Mouse (Mus musculus) lung, embryonic 14.5 days (tissue): ENCODE data around the gene Gapt. TPM values are rescaled to one million over a fixed set of nuclear protein-coding genes. Genes with fewer than 3 reads are reported as not detected.

Experiments used
- ATAC-seq: fragments of 200-750 bp; cut with Nextera tagmentation; 2 replicates; pipeline ENCODE4 v1.8.0; 2017; ENCODE audit warnings: mild to moderate bottlenecking, moderate TSS enrichment, moderate library complexity; ENCODE audit not compliant: insufficient read depth
- DNase-seq: peaks from one replicate; pipeline ENCODE4 v3.0.0-alpha.2; 2015
- H3K27ac ChIP-seq: fragments of 300-500 bp; sonication (generic); 2 replicates; pipeline ENCODE4 v1.5.1; 2014; ENCODE audit warnings: low read depth, mild to moderate bottlenecking, moderate library complexity
- H3K27me3 ChIP-seq: fragments of 300-500 bp; sonication (generic); 2 replicates; pipeline ENCODE4 v1.6.1; 2014; ENCODE audit warnings: low read length, control low read depth; ENCODE audit not compliant: insufficient read depth
- H3K36me3 ChIP-seq: fragments of 300-500 bp; sonication (generic); 2 replicates; pipeline ENCODE4 v1.6.1; 2014; ENCODE audit warnings: control low read depth; ENCODE audit not compliant: insufficient read depth
- H3K4me1 ChIP-seq: fragments of 300-500 bp; sonication (generic); 2 replicates; pipeline ENCODE4 v1.6.1; 2014; ENCODE audit warnings: antibody characterized with exemption, control low read depth; ENCODE audit not compliant: insufficient read depth
- H3K4me2 ChIP-seq: fragments of 300-500 bp; sonication (generic); 2 replicates; pipeline ENCODE4 v1.6.1; 2014; ENCODE audit warnings: mild to moderate bottlenecking
- H3K4me3 ChIP-seq: fragments of 300-500 bp; sonication (generic); 2 replicates; pipeline ENCODE4 v1.5.1; 2014; ENCODE audit warnings: low read depth, low read length
- H3K9ac ChIP-seq: fragments of 300-500 bp; sonication (generic); 2 replicates; pipeline ENCODE4 v1.6.1; 2014
- H3K9me3 ChIP-seq: fragments of 300-500 bp; sonication (generic); 2 replicates; pipeline ENCODE4 v1.6.1; 2016; ENCODE audit warnings: low read depth, low read length, control low read depth
- CTCF ChIP-seq: IDR thresholded peaks from 2 replicates; pipeline ENCODE4 v1.5.1; 2016; ENCODE audit warnings: antibody characterized with exemption, low read depth
- WGBS: fragments of 180-500 bp; shearing (Covaris S2); extraction: QIAGEN DNeasy Blood & Tissue Kit; methylation state at CpG from one replicate; pipeline ENCODE4 v1.1.7; 2014; 5-methylcytosine and 5-hydroxymethylcytosine counted together
- polyA plus RNA-seq: library from polyadenylated mRNA; unstranded; fragments of >200 nt; fragmentation: Nextera tagmentation; extraction: Ambion mirVana; gene quantifications from 2 replicates; pipeline ENCODE4 v1.2.1, GENCODE M21; 2014

Gapt gene
- polyA plus RNA-seq, 1 experiment from 2014 or later = 0.53 TPM

GRCm38 (mm10) chr13:110397750-110398149 is 40.8 kb upstream of the Gapt start:
- H3K27ac ChIP-seq = peak overlapping the region; percentile 80; the same call in 1 of the 2 replicates

GRCm38 (mm10) chr13:110395916-110396685 is 39.1 kb upstream of the Gapt start:
- Histone ChIP-seq H3K36me3 (peaks cover 52% of the 10 kb centered on the region), H3K27me3 (no peaks in the 10 kb centered on the region), H3K4me3 (peak overlapping the region; percentile 88), H3K4me2 (peak overlapping the region; percentile 93), H3K27ac (peak overlapping the region; percentile 91), H3K4me1 (peaks cover 4% of the 10 kb centered on the region; the same call in 1 of the 2 replicates), H3K9me3 (no peaks in the 10 kb centered on the region), H3K9ac (peak overlapping the region; percentile 96)
- DNase-seq (peak; percentile 60), ATAC-seq (no peak)
- no peak for TF ChIP-seq CTCF
- WGBS = 1% methylated on average over 21 of the region's 21 CpGs

More at GRCm38 (mm10) chr13:110397750-110398149, 40.8 kb upstream of the Gapt start:
- Histone ChIP-seq H3K9me3 (no peaks in the 10 kb centered on the region), H3K4me1 (peaks cover 4% of the 10 kb centered on the region; the same call in 1 of the 2 replicates), H3K36me3 (peaks cover 57% of the 10 kb centered on the region), H3K4me2 (peak overlapping the region; percentile 93), H3K9ac (peak overlapping the region; percentile 96), H3K4me3 (peak overlapping the region; percentile 88), H3K27me3 (no peaks in the 10 kb centered on the region)
- DNase-seq = peak; percentile 53
- no peak for ATAC-seq
- TF ChIP-seq CTCF = no peak
- 61% methylated on average over 8 of the region's 8 CpGs for WGBS

- ATAC-seq (peak; percentile 5; the same call in 1 of the 2 replicates), DNase-seq (peak; percentile 62)
- Histone ChIP-seq H3K27ac (peak overlapping the region; percentile 91), H3K9ac (peak overlapping the region; percentile 96), H3K9me3 (no peaks in the 10 kb centered on the region), H3K4me3 (peak overlapping the region; percentile 88), H3K4me2 (peak overlapping the region; percentile 93), H3K4me1 (peaks cover 4% of the 10 kb centered on the region; the same call in 1 of the 2 replicates), H3K27me3 (no peaks in the 10 kb centered on the region), H3K36me3 (peaks cover 43% of the 10 kb centered on the region)
- WGBS = under 1% methylated on average over 41 of the region's 41 CpGs
- TF ChIP-seq CTCF = no peak
Measured at GRCm38 (mm10) chr13:110395179-110395794, 38.3 kb upstream of the Gapt start.

- TF ChIP-seq CTCF = peak; percentile 71
- under 1% methylated on average over 71 of the region's 71 CpGs for WGBS
- peak; percentile 97 for DNase-seq
- Histone ChIP-seq H3K9me3 (peaks cover 4% of the 10 kb centered on the region; the same call in 1 of the 2 replicates), H3K4me1 (peaks cover 4% of the 10 kb centered on the region; the same call in 1 of the 2 replicates), H3K4me3 (peak within 1 kb of the TSS; percentile 88), H3K36me3 (peaks cover 36% of the 10 kb centered on the region), H3K9ac (peak within 1 kb of the TSS; percentile 96), H3K27ac (peak within 1 kb of the TSS; percentile 91), H3K4me2 (peak within 1 kb of the TSS; percentile 93), H3K27me3 (no peaks in the 10 kb centered on the region)
- peak; percentile 93 for ATAC-seq
Measured at GRCm38 (mm10) chr13:110394291-110395178, 37.5 kb upstream of the Gapt start, which contains the start of gene Plk2. Gene Plk2 (plus strand): TSS chr13:110395046.

GRCm38 (mm10) chr13:110392631-110393030 is 35.6 kb upstream of the Gapt start:
- H3K9ac ChIP-seq = no peak overlapping the region
- no peak overlapping the region for H3K4me2 ChIP-seq
- H3K27ac ChIP-seq = no peak overlapping the region
- ATAC-seq (no peak), DNase-seq (peak; percentile 7)
- H3K4me1 ChIP-seq = no peaks in the 10 kb centered on the region; the same call in 1 of the 2 replicates
- 43% methylated on average over 3 of the region's 3 CpGs for whole genome bisulfite sequencing
- no peak overlapping the region for H3K4me3 ChIP-seq
- peaks cover 17% of the 10 kb centered on the region for H3K36me3 ChIP-seq
- H3K9me3 ChIP-seq = peaks cover 8% of the 10 kb centered on the region; the same call in 1 of the 2 replicates
- H3K27me3 ChIP-seq = no peaks in the 10 kb centered on the region
- no peak for TF ChIP-seq CTCF

GRCm38 (mm10) chr13:110392210-110392609 is 35.2 kb upstream of the Gapt start:
- DNase-seq (peak; percentile 96), ATAC-seq (no peak)
- peaks cover 13% of the 10 kb centered on the region for H3K36me3 ChIP-seq
- H3K4me1 ChIP-seq = no peaks in the 10 kb centered on the region
- H3K27me3 ChIP-seq = no peaks in the 10 kb centered on the region
- H3K9ac ChIP-seq = no peak overlapping the region
- H3K27ac ChIP-seq = no peak overlapping the region
- TF ChIP-seq CTCF = peak; percentile 87
- WGBS = 14% methylated on average over 8 of the region's 8 CpGs
- peaks cover 8% of the 10 kb centered on the region; the same call in 1 of the 2 replicates for H3K9me3 ChIP-seq
- no peak overlapping the region for H3K4me2 ChIP-seq
- H3K4me3 ChIP-seq = no peak overlapping the region
